Mouse (Mus musculus): Measurements from ENCODE around the gene Fgfr2.

Fgfr2 gene

DNA sequence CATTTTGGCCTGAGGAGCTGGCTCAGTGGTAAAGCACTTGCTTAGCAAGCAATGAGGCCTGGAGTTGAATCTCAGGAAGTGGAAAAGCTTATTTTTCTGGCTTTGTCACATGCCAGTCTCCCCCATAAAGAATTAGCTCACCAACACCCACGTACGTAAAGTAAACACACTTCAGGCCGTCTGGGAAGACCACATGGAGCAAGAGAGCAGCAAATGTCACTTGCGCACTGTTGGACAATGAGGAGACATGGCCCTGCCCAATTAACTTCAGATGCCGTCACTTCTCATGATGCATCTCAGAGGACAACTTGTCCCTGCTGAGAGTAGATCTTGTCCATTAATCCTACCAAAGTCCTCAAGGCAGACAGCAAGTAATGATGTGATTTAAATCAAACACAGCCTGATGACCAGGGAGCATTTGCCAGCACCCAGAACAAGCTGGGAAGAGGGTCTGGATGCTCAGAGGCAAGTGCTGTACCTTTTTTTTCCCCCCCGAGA is 774.0 kb downstream of the Fgfr2 start:
- DNase-seq = no peak

GRCm38 (mm10) chr7:132347273-132348045 is 775.7 kb downstream of the Fgfr2 start:
- peak in 1 of 2 experiments; percentile 35 for DNase-seq

DNA sequence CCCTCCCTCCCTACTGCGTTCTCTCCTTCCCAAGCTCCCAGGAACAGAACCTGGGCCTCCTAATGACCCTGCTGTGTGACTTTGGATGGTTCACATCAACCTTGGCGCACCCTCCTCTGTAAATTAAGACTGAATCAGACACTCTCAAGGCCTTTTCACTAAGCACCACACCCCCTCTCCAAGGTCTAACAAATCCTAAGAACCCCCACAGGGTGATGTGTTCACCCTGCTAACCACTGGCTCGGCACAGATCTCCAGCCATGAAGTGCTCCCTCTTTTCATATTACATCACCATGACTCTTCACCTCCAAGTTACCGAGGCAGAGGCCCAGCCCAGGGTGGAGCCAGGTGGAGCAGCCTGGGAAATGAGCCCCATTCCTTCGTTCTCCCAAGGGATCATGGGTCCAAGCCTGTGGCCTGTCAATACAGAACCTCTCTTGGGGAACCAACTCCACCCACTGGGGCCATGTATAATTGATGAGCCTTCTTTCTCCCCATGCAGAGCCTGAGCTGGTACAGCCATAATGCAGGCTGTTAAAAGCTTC is 777.6 kb downstream of the Fgfr2 start:
- DNase-seq = no peak

DNA sequence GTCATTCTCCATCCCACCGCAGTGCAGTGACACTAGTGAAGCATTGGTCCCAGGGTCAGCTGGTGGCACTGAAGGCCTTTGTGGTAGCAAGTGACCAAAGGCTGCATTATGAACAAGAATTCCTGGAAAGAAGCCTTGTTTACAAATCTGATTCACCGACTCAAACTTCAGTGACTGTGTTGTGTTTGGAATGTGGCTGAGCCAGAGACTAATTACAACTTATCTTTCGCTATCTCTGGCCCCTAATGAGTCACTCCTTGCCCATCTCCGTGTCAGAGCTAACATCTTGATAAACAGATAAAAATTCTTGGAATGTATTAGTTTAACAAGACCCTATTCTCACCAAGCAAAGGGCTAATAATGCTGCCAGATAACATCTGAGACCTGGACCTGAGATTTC is 778.5 kb downstream of the Fgfr2 start:
- no peak for DNase-seq

DNA sequence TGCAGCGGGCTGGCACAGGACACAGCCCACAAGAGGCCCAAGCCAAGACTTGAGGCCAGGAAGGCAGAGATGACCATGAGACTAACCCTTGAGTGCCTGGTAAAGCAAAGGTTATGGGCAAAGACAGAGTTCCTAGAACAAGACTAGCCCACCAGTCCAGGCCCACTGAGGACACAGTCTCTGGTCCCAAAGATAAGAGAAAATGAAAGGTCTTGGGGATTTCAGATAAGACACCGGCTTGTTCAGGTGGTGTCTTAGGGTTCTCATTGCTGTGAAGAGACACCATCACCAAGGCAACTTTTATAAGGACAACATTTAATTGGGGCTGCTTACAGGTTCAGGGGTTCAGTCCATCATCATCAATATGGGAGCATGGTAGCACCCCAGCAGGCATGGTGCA is 779.2 kb downstream of the Fgfr2 start:
- no peak for DNase-seq

- no peak for DNase-seq
These were observed 780.0 kb downstream of the Fgfr2 start for GRCm38 (mm10) chr7:132343146-132343545.

DNA sequence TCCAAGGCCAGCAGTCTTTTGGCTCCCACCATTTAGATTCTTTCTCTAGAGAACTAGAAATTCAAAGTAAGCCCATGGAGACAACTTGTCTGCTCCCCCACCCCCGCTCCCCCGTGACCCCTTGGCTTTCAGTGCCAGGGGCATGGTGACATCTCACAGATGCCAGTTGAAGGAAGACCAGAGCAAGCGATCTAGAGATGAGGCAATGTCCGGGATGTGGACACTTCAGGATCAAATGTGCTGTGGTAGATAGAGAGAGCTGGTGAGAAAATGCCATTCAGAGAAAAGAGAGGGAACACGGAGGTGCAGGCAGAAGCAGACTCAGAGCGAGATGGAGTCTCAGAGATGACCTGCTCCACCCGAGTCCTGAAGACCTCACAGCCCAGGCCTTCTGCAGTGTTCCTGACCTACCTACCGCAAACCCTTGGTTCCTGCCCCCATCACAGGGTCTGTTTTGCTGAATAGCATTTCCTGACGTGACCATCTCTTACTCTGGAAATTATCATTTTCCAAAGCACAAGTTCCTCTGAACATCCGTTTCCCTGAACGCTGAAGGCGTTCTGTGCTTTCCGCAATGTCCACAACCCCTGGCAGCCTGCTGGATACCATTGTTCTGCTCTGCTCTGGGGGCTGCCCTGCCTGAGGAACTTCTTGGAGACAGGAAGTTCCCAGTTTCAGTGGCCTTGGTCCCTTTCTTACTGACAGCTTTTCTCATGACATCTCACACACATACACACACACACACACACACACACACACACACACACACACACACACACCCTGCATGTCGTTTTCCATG is 783.9 kb downstream of the Fgfr2 start:
- DNase-seq = peak; percentile 13 to 27

DNA sequence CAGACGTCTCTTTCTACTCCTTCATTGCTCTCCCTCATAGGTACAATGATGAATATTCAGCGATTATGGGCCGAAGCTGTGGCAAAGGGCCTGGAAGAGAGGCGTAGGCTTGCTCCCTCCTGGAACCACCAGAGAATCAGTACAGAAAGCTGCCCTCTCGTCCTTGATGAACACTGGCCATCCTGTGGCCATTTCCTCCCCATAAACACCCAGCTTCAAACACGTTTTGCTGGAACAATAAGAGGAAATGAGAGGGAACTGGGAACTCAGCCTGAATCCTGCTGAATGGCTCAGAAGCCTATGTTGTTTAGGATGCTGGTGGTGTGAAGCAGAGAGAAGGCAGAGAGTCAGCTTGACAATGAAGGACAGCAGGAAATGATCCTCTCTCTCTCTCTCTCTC is 784.8 kb downstream of the Fgfr2 start:
- DNase-seq = no peak

- no peak for DNase-seq
These were observed 785.8 kb downstream of the Fgfr2 start for GRCm38 (mm10) chr7:132337268-132337917.

- no peak for DNase-seq
These were observed 786.4 kb downstream of the Fgfr2 start for GRCm38 (mm10) chr7:132336781-132337180.

- DNase-seq = no peak
These were observed 787.8 kb downstream of the Fgfr2 start for GRCm38 (mm10) chr7:132335367-132335766.

DNA sequence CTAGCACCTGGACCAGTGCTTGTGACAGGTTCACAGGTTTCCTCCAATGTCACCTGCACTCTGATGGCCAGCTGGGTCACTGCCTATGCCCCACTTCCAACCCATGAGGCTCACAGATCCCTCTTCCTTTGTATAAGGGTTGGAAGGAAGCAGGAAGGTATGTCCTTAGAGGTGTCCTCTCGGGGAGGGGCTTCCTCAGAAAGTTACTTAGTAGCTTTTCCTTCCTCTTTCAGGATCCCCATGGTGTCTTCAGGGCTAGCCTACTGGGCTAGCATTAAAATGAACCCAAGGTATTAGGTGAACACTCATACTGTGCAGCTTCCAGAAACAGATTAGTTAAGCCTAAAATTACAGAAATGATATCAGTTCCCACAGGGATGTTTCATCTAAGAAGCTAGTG is 790.1 kb downstream of the Fgfr2 start:
- DNase-seq = no peak

GRCm38 (mm10) chr7:132332176-132332575 is 791.0 kb downstream of the Fgfr2 start:
- no peak for DNase-seq

GRCm38 (mm10) chr7:132330179-132330578 is 793.0 kb downstream of the Fgfr2 start:
- no peak for DNase-seq

GRCm38 (mm10) chr7:132328648-132329047 is 794.5 kb downstream of the Fgfr2 start:
- DNase-seq = no peak

- peak; percentile 72 to 80 for DNase-seq
These were observed 797.4 kb downstream of the Fgfr2 start for GRCm38 (mm10) chr7:132325549-132326331.

DNA sequence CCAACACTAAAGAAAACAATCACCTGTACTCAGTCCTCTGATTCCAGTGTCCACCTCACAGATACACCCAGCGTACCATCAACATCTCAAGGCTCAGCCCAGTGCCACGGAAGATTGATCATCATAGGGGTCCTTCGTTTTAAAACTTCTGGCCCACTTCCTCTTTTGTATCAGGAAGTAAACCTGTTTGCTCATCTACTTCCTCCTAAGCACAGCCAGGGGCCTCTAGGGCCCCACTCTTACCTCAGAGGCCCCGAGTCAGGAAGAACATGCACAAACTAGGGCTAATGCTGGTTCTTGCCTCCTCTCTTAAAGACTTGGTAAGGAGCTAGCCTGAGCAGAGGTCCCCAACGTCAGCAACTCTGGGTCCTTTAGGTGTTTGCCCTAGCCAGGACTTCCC is 799.7 kb downstream of the Fgfr2 start:
- DNase-seq = no peak

DNA sequence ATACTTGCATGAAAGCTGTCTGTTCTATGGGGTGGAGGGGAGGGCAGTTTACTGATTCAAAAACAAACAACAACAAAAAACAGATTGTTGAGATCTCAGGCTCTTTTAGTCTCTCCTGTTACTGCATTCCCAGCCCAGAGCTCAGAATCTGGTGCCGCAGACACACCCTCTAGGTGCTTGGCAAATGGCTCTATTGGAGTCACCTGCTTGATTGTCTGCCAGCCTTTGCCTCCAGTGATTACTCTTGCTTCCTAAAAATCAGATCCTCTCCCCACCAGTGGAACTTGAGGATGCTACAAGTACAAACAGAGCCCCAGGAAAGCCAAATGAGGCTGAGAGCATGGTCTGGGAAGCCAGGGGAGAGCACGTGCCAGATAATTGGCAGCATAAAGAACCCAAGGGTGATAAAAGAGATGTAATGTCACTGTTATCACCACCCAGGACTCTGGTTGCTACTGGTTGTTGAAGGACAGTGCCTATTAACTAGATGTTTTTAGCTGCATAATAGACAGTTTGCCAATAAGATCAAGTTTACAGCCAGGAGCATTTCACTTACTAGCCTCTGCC is 801.7 kb downstream of the Fgfr2 start:
- DNase-seq = no peak

DNA sequence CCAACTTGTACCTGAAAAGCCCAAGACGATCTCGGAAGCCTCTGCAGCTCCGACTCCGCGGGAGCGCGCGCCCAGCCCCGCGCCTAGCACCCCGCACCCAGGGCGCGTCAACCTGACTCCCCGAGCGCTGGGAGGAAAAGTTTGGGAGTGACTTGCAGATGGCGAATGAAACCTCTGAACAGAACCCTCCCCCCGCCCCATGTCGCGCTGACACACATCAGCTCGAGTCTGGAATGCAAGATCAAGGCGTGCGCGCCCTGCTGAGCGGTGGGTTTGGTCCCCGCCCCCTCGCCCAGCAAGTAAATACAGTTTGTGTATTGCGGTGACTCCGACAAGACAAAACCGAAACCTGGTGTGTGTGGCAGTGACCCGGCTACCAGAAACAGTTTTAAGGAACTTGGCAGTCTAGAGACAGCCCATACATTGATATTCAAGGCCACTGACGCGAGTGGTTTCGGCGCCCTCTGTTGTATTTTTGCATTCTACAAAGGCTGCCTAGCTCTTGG is 806.1 kb downstream of the Fgfr2 start, which contains the start of gene Chst15:
Gene Chst15 (minus strand): TSS at position 193 of the 506 bp plus-strand sequence.
- DNase-seq = peak; percentile 77 to 88

GRCm38 (mm10) chr7:132316101-132317035 is 806.8 kb downstream of the Fgfr2 start:
- DNase-seq = peak; percentile 77 to 86
